Mouse (Mus musculus) lung, embryonic 14.5 days (tissue): ENCODE measurements at regions not wholly inside any gene's neighbourhood (a gene's known extent, or its start where the extent isn't known, plus 50 kb on each side); places are given as distances from the start of the nearest gene placed in this dataset.

Experiments used
- ATAC-seq: fragments of 200-750 bp; cut with Nextera tagmentation; 2 replicates; pipeline ENCODE4 v1.8.0; 2017; ENCODE audit warnings: mild to moderate bottlenecking, moderate TSS enrichment, moderate library complexity; ENCODE audit not compliant: insufficient read depth
- DNase-seq: peaks from one replicate; pipeline ENCODE4 v3.0.0-alpha.2; 2015
- H3K27ac ChIP-seq: fragments of 300-500 bp; sonication (generic); 2 replicates; pipeline ENCODE4 v1.5.1; 2014; ENCODE audit warnings: low read depth, mild to moderate bottlenecking, moderate library complexity
- H3K27me3 ChIP-seq: fragments of 300-500 bp; sonication (generic); 2 replicates; pipeline ENCODE4 v1.6.1; 2014; ENCODE audit warnings: low read length, control low read depth; ENCODE audit not compliant: insufficient read depth
- H3K36me3 ChIP-seq: fragments of 300-500 bp; sonication (generic); 2 replicates; pipeline ENCODE4 v1.6.1; 2014; ENCODE audit warnings: control low read depth; ENCODE audit not compliant: insufficient read depth
- H3K4me1 ChIP-seq: fragments of 300-500 bp; sonication (generic); 2 replicates; pipeline ENCODE4 v1.6.1; 2014; ENCODE audit warnings: antibody characterized with exemption, control low read depth; ENCODE audit not compliant: insufficient read depth
- H3K4me2 ChIP-seq: fragments of 300-500 bp; sonication (generic); 2 replicates; pipeline ENCODE4 v1.6.1; 2014; ENCODE audit warnings: mild to moderate bottlenecking
- H3K4me3 ChIP-seq: fragments of 300-500 bp; sonication (generic); 2 replicates; pipeline ENCODE4 v1.5.1; 2014; ENCODE audit warnings: low read depth, low read length
- H3K9ac ChIP-seq: fragments of 300-500 bp; sonication (generic); 2 replicates; pipeline ENCODE4 v1.6.1; 2014
- H3K9me3 ChIP-seq: fragments of 300-500 bp; sonication (generic); 2 replicates; pipeline ENCODE4 v1.6.1; 2016; ENCODE audit warnings: low read depth, low read length, control low read depth
- CTCF ChIP-seq: IDR thresholded peaks from 2 replicates; pipeline ENCODE4 v1.5.1; 2016; ENCODE audit warnings: antibody characterized with exemption, low read depth
- WGBS: fragments of 180-500 bp; shearing (Covaris S2); extraction: QIAGEN DNeasy Blood & Tissue Kit; methylation state at CpG from one replicate; pipeline ENCODE4 v1.1.7; 2014; 5-methylcytosine and 5-hydroxymethylcytosine counted together

DNA sequence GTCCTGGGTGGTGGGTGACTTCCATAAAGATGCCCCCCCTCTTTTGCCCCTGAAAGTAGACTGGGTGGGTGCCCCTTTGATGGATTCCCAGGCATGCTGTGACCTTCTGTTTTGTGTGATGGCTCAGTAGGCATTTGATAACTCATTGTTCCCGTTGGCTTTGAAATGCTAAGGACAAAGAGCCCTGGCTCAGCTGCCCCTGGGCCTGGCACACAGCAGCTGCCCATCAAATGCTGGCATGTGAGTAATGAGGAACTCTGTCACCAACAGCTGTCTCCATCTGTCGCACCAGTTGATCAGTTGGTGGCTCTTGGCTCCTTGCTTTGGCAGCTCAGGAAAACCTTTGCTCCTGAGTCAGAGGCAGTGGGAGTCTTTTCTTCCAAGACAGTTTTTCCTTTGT is 264.8 kb upstream of the Cxcr4 start:
- DNase-seq (no peak), ATAC-seq (no peak)
- Histone ChIP-seq H3K9me3 (no peaks in the 10 kb centered on the region), H3K4me2 (no peak overlapping the region), H3K27ac (no peak overlapping the region), H3K27me3 (no peaks in the 10 kb centered on the region), H3K9ac (no peak overlapping the region), H3K36me3 (no peaks in the 10 kb centered on the region), H3K4me1 (no peaks in the 10 kb centered on the region), H3K4me3 (no peak overlapping the region)
- no peak for TF ChIP-seq CTCF
- WGBS: 58% methylated on average over 2 of the region's 2 CpGs

DNA sequence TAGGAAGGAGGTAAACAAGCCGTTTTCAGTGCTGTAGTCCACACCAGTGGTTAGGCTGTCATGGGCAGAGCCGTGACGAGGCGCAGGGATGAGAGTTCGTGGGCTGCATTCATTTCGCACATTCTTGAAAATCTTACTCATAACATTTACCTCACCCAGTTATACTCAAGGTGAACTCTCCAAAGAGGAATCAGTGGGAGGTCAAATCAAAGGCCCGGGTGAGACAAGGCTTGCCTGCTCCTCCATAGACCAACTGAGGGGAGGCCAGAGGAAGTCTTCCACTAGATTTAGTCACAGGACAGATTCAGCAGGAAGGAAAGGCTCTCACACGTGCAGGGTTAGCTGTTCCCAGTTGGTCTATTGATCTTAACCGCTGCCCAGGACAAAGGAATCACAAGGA is 262.6 kb upstream of the Cxcr4 start:
- Histone ChIP-seq H3K27me3 (no peaks in the 10 kb centered on the region), H3K36me3 (no peaks in the 10 kb centered on the region), H3K27ac (no peak overlapping the region), H3K4me2 (no peak overlapping the region), H3K9me3 (no peaks in the 10 kb centered on the region), H3K4me1 (no peaks in the 10 kb centered on the region), H3K4me3 (no peak overlapping the region), H3K9ac (no peak overlapping the region)
- WGBS: 65% methylated on average over 9 of the region's 9 CpGs
- ATAC-seq: no peak
- no peak for DNase-seq
- no peak for TF ChIP-seq CTCF

GRCm38 (mm10) chr1:128853286-128853685 is 261.2 kb upstream of the Cxcr4 start:
- ATAC-seq: no peak

DNA sequence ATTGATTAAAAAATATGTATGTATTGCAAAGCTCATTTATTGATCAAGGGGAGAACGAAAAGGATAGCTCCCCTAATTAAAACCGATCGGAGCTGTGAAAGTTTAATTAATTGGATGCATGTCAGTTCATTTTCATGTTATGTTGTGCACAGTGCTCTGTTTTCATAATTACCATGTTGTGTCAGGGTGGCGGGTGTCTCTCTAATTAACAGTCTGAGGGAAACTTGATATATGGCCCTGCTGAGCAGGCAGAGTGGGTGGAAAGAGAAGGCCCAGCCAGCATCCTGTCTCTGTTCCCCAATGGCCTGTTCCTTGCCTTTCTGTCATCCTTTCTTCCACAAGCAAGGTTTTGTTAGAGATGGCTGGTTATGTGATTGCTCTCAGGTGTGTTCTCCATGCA is 245.3 kb upstream of the Cxcr4 start:
- Histone ChIP-seq H3K9me3 (no peaks in the 10 kb centered on the region), H3K4me1 (no peaks in the 10 kb centered on the region), H3K4me3 (no peak overlapping the region), H3K27ac (no peak overlapping the region), H3K9ac (no peak overlapping the region), H3K4me2 (no peak overlapping the region), H3K27me3 (no peaks in the 10 kb centered on the region), H3K36me3 (no peaks in the 10 kb centered on the region)
- DNase-seq (no peak), ATAC-seq (no peak)
- TF ChIP-seq CTCF: no peak
- 90% methylated on average over 4 of the region's 4 CpGs for WGBS

More at GRCm38 (mm10) chr1:128853286-128853685, 261.2 kb upstream of the Cxcr4 start:
- no peak for TF ChIP-seq CTCF
- no peaks in the 10 kb centered on the region for H3K4me1 ChIP-seq
- 85% methylated on average over 10 of the region's 10 CpGs for WGBS
- H3K4me3 ChIP-seq: no peak overlapping the region
- no peaks in the 10 kb centered on the region for H3K36me3 ChIP-seq
- no peak overlapping the region for H3K9ac ChIP-seq
- H3K27me3 ChIP-seq: no peaks in the 10 kb centered on the region
- no peak for DNase-seq
- H3K4me2 ChIP-seq: no peak overlapping the region
- H3K27ac ChIP-seq: no peak overlapping the region
- H3K9me3 ChIP-seq: no peaks in the 10 kb centered on the region

DNA sequence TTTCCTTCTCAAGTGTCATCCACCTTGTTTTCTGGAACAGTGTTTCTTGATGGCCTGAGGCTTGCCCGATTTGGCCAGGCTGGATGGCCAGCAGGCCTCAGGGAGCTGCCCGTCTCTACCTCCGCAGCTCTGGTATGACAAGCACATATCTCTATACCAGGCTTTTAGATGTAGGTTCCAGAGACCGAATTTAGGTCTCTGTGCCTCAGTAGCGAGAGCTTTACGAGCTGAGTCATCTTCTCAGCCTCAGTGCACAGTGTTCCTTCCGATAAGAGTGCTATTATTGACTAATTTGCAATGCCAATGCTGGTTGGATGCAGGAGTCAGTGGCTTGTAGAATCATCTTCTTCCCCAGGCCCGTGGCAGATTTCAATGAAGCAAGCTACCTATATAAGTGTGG is 243.4 kb upstream of the Cxcr4 start:
- Histone ChIP-seq H3K36me3 (no peaks in the 10 kb centered on the region), H3K4me1 (no peaks in the 10 kb centered on the region), H3K9me3 (no peaks in the 10 kb centered on the region), H3K27me3 (no peaks in the 10 kb centered on the region), H3K4me3 (no peak overlapping the region), H3K9ac (no peak overlapping the region), H3K27ac (no peak overlapping the region), H3K4me2 (no peak overlapping the region)
- no peak for DNase-seq
- 83% methylated on average over 8 of the region's 8 CpGs for WGBS
- TF ChIP-seq CTCF: no peak
- ATAC-seq: no peak

DNA sequence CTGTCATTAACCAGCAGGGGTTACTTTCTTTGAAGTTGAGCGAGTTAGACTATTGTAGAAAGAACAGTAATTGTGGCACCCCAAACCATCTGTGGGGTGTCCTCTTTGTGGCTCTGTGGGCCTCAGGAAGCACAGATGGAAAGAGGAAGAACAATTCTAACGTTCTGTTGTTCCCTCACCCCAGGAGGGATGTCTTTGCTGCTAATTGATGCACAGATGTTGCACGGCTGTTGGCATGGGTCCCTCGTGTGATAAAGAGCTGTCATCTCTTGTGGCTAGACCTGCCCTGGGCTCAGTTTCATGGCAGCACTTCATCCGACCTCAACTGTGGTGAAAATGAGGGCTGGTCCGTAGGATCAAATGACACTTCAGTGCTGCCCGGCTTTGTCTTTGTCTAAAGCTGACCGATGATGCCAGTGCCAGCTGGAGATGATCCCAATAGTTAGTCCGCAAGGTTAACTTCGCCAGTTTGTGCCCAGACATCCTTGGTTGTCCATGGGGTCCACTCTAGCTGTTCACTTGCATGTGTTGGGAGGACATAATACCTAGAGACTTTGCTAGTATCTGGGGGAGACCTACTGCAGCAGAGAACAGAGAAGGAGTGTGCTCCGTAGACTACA is 241.1 kb upstream of the Cxcr4 start:
- no peaks in the 10 kb centered on the region for H3K4me1 ChIP-seq
- no peak overlapping the region for H3K4me3 ChIP-seq
- H3K9me3 ChIP-seq: no peaks in the 10 kb centered on the region
- DNase-seq: no peak
- H3K27ac ChIP-seq: no peak overlapping the region
- no peak overlapping the region for H3K4me2 ChIP-seq
- no peaks in the 10 kb centered on the region for H3K36me3 ChIP-seq
- H3K27me3 ChIP-seq: no peaks in the 10 kb centered on the region
- WGBS: 32% methylated on average over 11 of the region's 11 CpGs
- H3K9ac ChIP-seq: no peak overlapping the region
- TF ChIP-seq CTCF: no peak
- ATAC-seq: no peak

- DNase-seq: peak; percentile 94
- Histone ChIP-seq H3K27ac (0 out of 2 replicates have a peak overlapping the region, but pooled peaks have one; percentile 1), H3K4me3 (peak overlapping the region; percentile 25), H3K9ac (peak overlapping the region; percentile 48), H3K4me1 (no peaks in the 10 kb centered on the region), H3K27me3 (no peaks in the 10 kb centered on the region), H3K36me3 (no peaks in the 10 kb centered on the region), H3K9me3 (no peaks in the 10 kb centered on the region), H3K4me2 (peak overlapping the region; percentile 61)
- WGBS: 6% methylated on average over 18 of the region's 18 CpGs
- ATAC-seq: peak; percentile 84
- TF ChIP-seq CTCF: peak; percentile 95
Measured at GRCm38 (mm10) chr1:128832201-128832883, 240.2 kb upstream of the Cxcr4 start.
